Mouse (Mus musculus) spleen, adult 2 months (tissue): ENCODE measurements around the gene Dhx35.

Source experiments
- CTCF ChIP-seq: fragments of 200-500 bp; IDR thresholded peaks from 2 replicates; pipeline ENCODE4 v1.5.1; 2011; ENCODE audit warnings: mild to moderate bottlenecking, inconsistent platforms; ENCODE audit not compliant: insufficient read depth, insufficient read length, insufficient replicate concordance; ENCODE audit errors: extremely low read depth
- POLR2A ChIP-seq: fragments of 200-500 bp; IDR thresholded peaks from 2 replicates; pipeline ENCODE4 v1.6.1; 2011; ENCODE audit warnings: low read depth, low read length, inconsistent platforms

- TF ChIP-seq POLR2A: no peak
- no peak for TF ChIP-seq CTCF
Observed at GRCm38 (mm10) chr2:158749366-158749765, 45.2 kb upstream of the Dhx35 start.
